Mouse (Mus musculus): Measurements from ENCODE around the gene Zmynd19. TPM values are rescaled to one million over a fixed set of nuclear protein-coding genes. Genes with fewer than 3 reads are reported as not detected.
"Not testable (repeated sequence)": the region's sequence is repeated elsewhere in the genome, so short reads cannot be mapped to it uniquely, and the experiment has no call there.

Zmynd19 gene
- total RNA-seq, 2 experiments from 2014 or later = 42.0 to 44.2 TPM

GRCm38 (mm10) chr2:24935057-24935796 lies 14.4 kb upstream of the Zmynd19 start, which contains the start of gene Arrdc1:
Gene Arrdc1 (minus strand): TSS chr2:24935252.
- DNase-seq (ENCODE audit: low spot score in 2 of 2) = peak; percentile 81 to 84

GRCm38 (mm10) chr2:24942092-24942491 lies 7.5 kb upstream of the Zmynd19 start:
- DNase-seq (ENCODE audit: low spot score in 2 of 2) = no peak

GRCm38 (mm10) chr2:24944304-24944703 lies 5.3 kb upstream of the Zmynd19 start:
- DNase-seq (ENCODE audit: low spot score in 2 of 2) = not testable (repeated sequence)

- DNase-seq (ENCODE audit: low spot score in 2 of 2) = no peak
These were observed 570 bp downstream of the Zmynd19 start for GRCm38 (mm10) chr2:24950189-24950535.

- no peak for DNase-seq (ENCODE audit: low spot score in 2 of 2)
These were observed 3.0 kb downstream of the Zmynd19 start for GRCm38 (mm10) chr2:24952537-24953055.

GRCm38 (mm10) chr2:24960910-24961309 lies 11.3 kb downstream of the Zmynd19 start:
- peak; percentile 24 to 44 for DNase-seq (ENCODE audit: low spot score in 2 of 2)

DNA sequence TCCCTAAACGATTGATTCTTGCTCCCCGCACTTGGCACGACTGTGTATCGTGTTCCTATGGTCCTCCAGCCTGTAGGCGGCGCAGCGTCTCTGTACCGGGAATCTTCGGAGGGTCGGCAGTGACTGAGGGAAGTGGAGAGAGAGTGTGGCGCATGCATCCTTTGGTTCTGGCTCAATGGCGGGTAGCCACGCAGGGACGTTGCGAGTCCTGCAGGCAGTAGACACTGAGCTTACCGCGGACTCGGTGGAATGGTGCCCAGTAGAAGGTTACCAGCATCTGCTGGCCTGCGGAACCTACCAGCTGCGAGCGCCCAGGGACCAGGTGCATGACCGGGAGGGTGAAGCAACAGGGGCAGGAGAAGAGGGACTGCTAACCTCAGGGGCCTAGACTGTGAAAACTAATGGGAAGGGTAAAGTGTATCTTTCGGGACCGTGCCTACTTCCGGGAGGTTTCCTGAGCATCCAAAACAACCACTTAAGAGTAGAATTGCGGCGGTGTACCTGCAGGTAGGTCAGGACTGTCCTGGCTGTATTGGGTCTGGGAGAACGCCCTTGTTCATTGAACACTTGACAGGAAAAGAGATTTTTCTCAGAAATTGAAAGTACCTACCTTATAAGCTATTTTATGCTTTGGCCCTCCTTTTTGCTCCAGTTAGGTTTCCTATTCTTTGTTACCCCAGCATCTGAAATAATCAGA lies 12.9 kb downstream of the Zmynd19 start, which contains the start of gene Dph7:
Gene Dph7 (plus strand): TSS at position 97 of the 697 bp plus-strand sequence.
- DNase-seq (ENCODE audit: low spot score in 2 of 2) = peak; percentile 94 to 95

GRCm38 (mm10) chr2:24970386-24970785 lies 20.8 kb downstream of the Zmynd19 start:
- DNase-seq (ENCODE audit: low spot score in 2 of 2) = no peak

DNA sequence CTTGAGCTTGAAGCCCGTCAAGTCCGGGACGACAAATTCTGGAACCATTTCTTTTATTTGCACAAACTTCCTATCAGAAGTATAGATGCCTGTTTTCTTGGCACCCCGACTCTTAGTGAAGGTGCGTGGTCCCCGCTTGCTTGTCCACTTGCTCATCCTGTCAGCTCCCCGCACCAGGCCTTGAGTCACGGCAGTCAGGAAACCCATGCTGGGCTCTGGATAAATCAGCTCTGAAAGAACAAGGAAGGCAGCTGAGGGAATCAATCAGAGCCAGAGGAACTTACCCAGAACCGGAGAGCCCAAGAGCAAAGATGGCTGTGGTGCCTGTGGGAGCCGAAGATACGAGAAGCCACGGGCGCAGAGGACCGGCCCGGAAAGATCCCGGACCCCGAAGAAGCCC lies 24.9 kb downstream of the Zmynd19 start:
- not testable (repeated sequence) for DNase-seq (ENCODE audit: low spot score in 2 of 2)

GRCm38 (mm10) chr2:24974906-24975703 lies 25.5 kb downstream of the Zmynd19 start, which contains the start of gene Mrpl41:
Gene Mrpl41 (minus strand): TSS chr2:24975098.
- peak; percentile 94 to 95 for DNase-seq (ENCODE audit: low spot score in 2 of 2)

DNA sequence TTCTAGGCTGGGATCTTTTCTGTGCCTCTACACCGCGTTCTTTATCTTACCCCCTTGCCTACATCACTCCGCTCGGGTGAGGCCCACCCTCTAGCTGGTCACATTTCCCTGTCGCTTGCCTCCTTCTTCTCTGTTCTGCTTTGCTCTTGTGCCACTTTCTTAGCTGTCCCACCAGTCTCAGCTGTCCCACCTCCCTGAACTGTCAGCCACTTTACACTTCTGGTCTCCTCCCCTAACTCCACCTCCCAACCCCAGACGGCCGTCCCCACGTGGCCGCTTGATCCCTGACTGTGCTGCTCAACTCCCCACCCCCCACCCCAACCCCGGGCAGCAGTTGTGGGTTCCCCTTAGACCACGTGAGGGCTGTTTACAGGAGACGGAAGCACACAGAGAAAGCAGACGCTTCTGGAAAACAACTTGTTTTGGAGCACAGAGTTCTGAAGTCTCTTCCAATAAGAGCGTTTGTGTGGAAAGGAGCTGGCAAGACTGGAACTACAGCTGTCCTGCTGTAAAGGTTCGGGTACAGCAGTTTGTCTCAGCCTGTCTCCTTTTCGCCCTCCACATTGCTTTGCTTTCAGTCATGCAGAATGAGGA lies 26.2 kb downstream of the Zmynd19 start, which contains the start of gene Pnpla7:
Gene Pnpla7 (plus strand): TSS at position 330 of the 594 bp plus-strand sequence.
- DNase-seq (ENCODE audit: low spot score in 2 of 2) = peak; percentile 60 to 63

GRCm38 (mm10) chr2:24976960-24977359 lies 27.4 kb downstream of the Zmynd19 start:
- DNase-seq (ENCODE audit: low spot score in 2 of 2) = no peak

- DNase-seq (ENCODE audit: low spot score in 2 of 2) = no peak
These were observed 38.2 kb downstream of the Zmynd19 start for GRCm38 (mm10) chr2:24987762-24988161.

GRCm38 (mm10) chr2:24995332-24995731 lies 45.7 kb downstream of the Zmynd19 start:
- no peak for DNase-seq (ENCODE audit: low spot score in 2 of 2)

- DNase-seq (ENCODE audit: low spot score in 2 of 2) = no peak
These were observed 46.9 kb downstream of the Zmynd19 start for GRCm38 (mm10) chr2:24996471-24996870.

- DNase-seq (ENCODE audit: low spot score in 2 of 2) = peak; percentile 31 to 53
These were observed 51.1 kb downstream of the Zmynd19 start for GRCm38 (mm10) chr2:25000544-25001235.

GRCm38 (mm10) chr2:25003946-25004786 lies 54.6 kb downstream of the Zmynd19 start:
- DNase-seq (ENCODE audit: low spot score in 2 of 2) = peak in 1 of 2 experiments; percentile 7

DNA sequence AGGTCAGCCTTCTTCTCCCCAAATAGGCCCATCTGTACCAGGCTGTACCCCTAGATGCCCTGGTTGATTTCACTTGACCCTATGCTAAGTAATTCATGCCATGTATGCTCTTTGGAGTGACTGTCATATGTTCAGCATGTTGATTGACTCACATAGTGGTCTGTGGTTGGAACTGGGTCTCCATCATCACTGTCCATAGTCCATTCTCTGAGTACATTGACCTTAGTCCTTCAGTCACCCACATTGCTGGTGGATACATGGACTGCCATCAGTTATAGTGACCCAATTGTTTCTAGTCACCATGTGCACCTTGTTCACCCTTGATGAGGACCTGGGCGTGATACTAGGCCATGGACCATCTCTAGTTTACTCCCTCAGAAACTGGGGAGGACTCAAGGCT lies 57.2 kb downstream of the Zmynd19 start:
- DNase-seq (ENCODE audit: low spot score in 2 of 2) = no peak

DNA sequence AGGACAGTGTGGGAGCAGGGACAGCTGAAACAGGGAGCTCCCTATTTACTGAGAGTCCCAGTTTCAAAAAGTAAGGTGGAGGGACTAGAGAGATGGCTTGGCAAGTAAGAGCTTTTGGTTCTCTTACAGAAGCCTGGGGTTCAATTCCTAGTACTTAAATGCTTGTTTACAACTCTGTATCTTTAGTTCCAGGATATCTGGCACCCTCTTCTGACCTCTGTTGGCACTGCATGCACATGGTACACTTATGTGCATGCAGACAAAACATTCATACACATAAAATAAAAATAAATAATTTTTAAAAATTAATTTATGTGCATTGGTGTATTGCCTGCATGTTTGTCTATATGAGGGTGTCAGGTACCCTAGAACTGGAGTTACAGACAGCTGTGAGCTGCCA lies 58.7 kb downstream of the Zmynd19 start:
- no peak for DNase-seq (ENCODE audit: low spot score in 2 of 2)
